Mouse (Mus musculus) midbrain, embryonic 15.5 days (tissue): ENCODE results near the gene Neurl4. TPM values are rescaled to one million over a fixed set of nuclear protein-coding genes. Genes with fewer than 3 reads are reported as not detected.
A peak's percentile ranks its signal among the peaks of the same experiment; 100 is the strongest.
"Not testable (repeated sequence)": the region's sequence is repeated elsewhere in the genome, so short reads cannot be mapped to it uniquely, and the experiment has no call there.

Experiments
- ATAC-seq: fragments of 200-750 bp; cut with Nextera tagmentation; replicated peaks from 2 replicates; pipeline ENCODE4 v1.8.0; 2017; ENCODE audit warnings: moderate TSS enrichment
- H3K27ac ChIP-seq: fragments of 300-500 bp; sonication (generic); 2 replicates; pipeline ENCODE4 v1.5.1; 2015; ENCODE audit warnings: mild to moderate bottlenecking, inconsistent platforms
- H3K27me3 ChIP-seq: fragments of 300-500 bp; sonication (generic); replicated peaks from 2 replicates; pipeline ENCODE4 v1.6.1; 2015; ENCODE audit warnings: inconsistent platforms
- H3K36me3 ChIP-seq: fragments of 300-500 bp; sonication (generic); replicated peaks from 2 replicates; pipeline ENCODE4 v1.6.1; 2015; ENCODE audit warnings: inconsistent platforms
- H3K4me1 ChIP-seq: fragments of 300-500 bp; sonication (generic); 2 replicates; pipeline ENCODE4 v1.6.1; 2015; ENCODE audit warnings: inconsistent platforms
- H3K4me2 ChIP-seq: fragments of 300-500 bp; sonication (generic); 2 replicates; pipeline ENCODE4 v1.6.1; 2015; ENCODE audit warnings: inconsistent platforms, mild to moderate bottlenecking, moderate library complexity
- H3K4me3 ChIP-seq: fragments of 300-500 bp; sonication (generic); 2 replicates; pipeline ENCODE4 v1.5.1; 2015; ENCODE audit warnings: mild to moderate bottlenecking, inconsistent platforms
- H3K9ac ChIP-seq: fragments of 300-500 bp; sonication (generic); 2 replicates; pipeline ENCODE4 v1.6.1; 2015; ENCODE audit warnings: mild to moderate bottlenecking, inconsistent platforms
- H3K9me3 ChIP-seq: fragments of 300-500 bp; sonication (generic); 2 replicates; pipeline ENCODE4 v1.6.1; 2016; ENCODE audit warnings: inconsistent platforms
- WGBS: fragments of 180-500 bp; shearing (Covaris S2); methylation state at CpG from one replicate; pipeline ENCODE4 v1.1.7; 2015; ENCODE audit warnings: mixed read lengths; 5-methylcytosine and 5-hydroxymethylcytosine counted together
- polyA plus RNA-seq: library from polyadenylated mRNA; unstranded; fragments of >200 nt; fragmentation: Nextera tagmentation; extraction: Ambion mirVana; gene quantifications from 2 replicates; pipeline ENCODE4 v1.2.1, GENCODE M21; 2015

Gene Neurl4
- polyA plus RNA-seq: 23.2 and 24.2 TPM in 2 replicates

- WGBS: under 1% methylated on average over 38 of the region's 38 CpGs
- H3K27me3 ChIP-seq: no peaks in the 10 kb centered on the region
- H3K9me3 ChIP-seq: no peaks in the 10 kb centered on the region
- H3K4me2 ChIP-seq: peak within 1 kb of the TSS; percentile 86
- peaks cover 34% of the 10 kb centered on the region for H3K4me1 ChIP-seq
- peaks cover 15% of the 10 kb centered on the region for H3K36me3 ChIP-seq
- peak within 1 kb of the TSS; percentile 92 for H3K4me3 ChIP-seq
- H3K27ac ChIP-seq: peak within 1 kb of the TSS; percentile 93
- peak; percentile 96 for ATAC-seq
- peak within 1 kb of the TSS; percentile 84 for H3K9ac ChIP-seq
These were observed at the start of gene Neurl4, which contains the start of gene 2810408A11Rik for GRCm38 (mm10) chr11:69900471-69901405. Gene Neurl4 (plus strand): TSS chr11:69901072. Gene 2810408A11Rik (minus strand): TSS chr11:69900987.

GRCm38 (mm10) chr11:69853994-69854393 is 46.9 kb upstream of the Neurl4 start:
- Histone ChIP-seq H3K4me3 (no peak overlapping the region), H3K4me1 (peaks cover 4% of the 10 kb centered on the region; the same call in 1 of the 2 replicates), H3K4me2 (no peak overlapping the region), H3K9ac (no peak overlapping the region), H3K27ac (no peak overlapping the region), H3K9me3 (no peaks in the 10 kb centered on the region), H3K27me3 (peaks cover 8% of the 10 kb centered on the region; the same call in 1 of the 2 replicates), H3K36me3 (peaks cover 13% of the 10 kb centered on the region; the same call in 1 of the 2 replicates)
- no peak for ATAC-seq
- 71% methylated on average over 7 of the region's 7 CpGs for WGBS

- Histone ChIP-seq H3K27ac (no peak overlapping the region), H3K4me3 (no peak overlapping the region), H3K27me3 (peaks cover 12% of the 10 kb centered on the region; the same call in 1 of the 2 replicates), H3K9me3 (no peaks in the 10 kb centered on the region), H3K4me2 (no peak overlapping the region), H3K9ac (no peak overlapping the region), H3K36me3 (peaks cover 13% of the 10 kb centered on the region; the same call in 1 of the 2 replicates), H3K4me1 (peaks cover 4% of the 10 kb centered on the region; the same call in 1 of the 2 replicates)
- no peak for ATAC-seq
- WGBS: 88% methylated on average over 10 of the region's 10 CpGs
These were observed 46.2 kb upstream of the Neurl4 start for GRCm38 (mm10) chr11:69854680-69855079.

GRCm38 (mm10) chr11:69855347-69855746 is 45.5 kb upstream of the Neurl4 start:
- H3K27me3 ChIP-seq: peaks cover 12% of the 10 kb centered on the region; the same call in 1 of the 2 replicates
- H3K4me3 ChIP-seq: no peak overlapping the region
- H3K9me3 ChIP-seq: no peaks in the 10 kb centered on the region
- H3K4me2 ChIP-seq: no peak overlapping the region
- H3K36me3 ChIP-seq: peaks cover 12% of the 10 kb centered on the region; the same call in 1 of the 2 replicates
- H3K27ac ChIP-seq: no peak overlapping the region
- no peak overlapping the region for H3K9ac ChIP-seq
- 15% methylated on average over 16 of the region's 16 CpGs for WGBS
- peaks cover 3% of the 10 kb centered on the region; the same call in 1 of the 2 replicates for H3K4me1 ChIP-seq
- ATAC-seq: no peak

- H3K9ac ChIP-seq: no peak within 1 kb of the TSS
- H3K4me1 ChIP-seq: no peaks in the 10 kb centered on the region; the same call in 1 of the 2 replicates
- no peak for ATAC-seq
- no peak within 1 kb of the TSS for H3K4me2 ChIP-seq
- H3K27me3 ChIP-seq: peaks cover 12% of the 10 kb centered on the region; the same call in 1 of the 2 replicates
- no peak within 1 kb of the TSS for H3K27ac ChIP-seq
- no peak within 1 kb of the TSS for H3K4me3 ChIP-seq
- H3K9me3 ChIP-seq: no peaks in the 10 kb centered on the region
- no peaks in the 10 kb centered on the region for H3K36me3 ChIP-seq
- WGBS: 22% methylated on average over 30 of the region's 30 CpGs
These were observed 42.5 kb upstream of the Neurl4 start, which contains the start of gene Tnk1 for GRCm38 (mm10) chr11:69858113-69858998. Gene Tnk1 (minus strand): TSS chr11:69858730.

- not testable (repeated sequence) for H3K9ac ChIP-seq, H3K27me3 ChIP-seq, H3K4me3 ChIP-seq, H3K9me3 ChIP-seq, H3K4me1 ChIP-seq, H3K4me2 ChIP-seq, ATAC-seq, H3K36me3 ChIP-seq, H3K27ac ChIP-seq
- 87% methylated on average over 3 of the region's 3 CpGs for WGBS
These were observed 37.1 kb upstream of the Neurl4 start for GRCm38 (mm10) chr11:69863729-69864128.

- H3K36me3 ChIP-seq: no peaks in the 10 kb centered on the region
- 53% methylated on average over 8 of the region's 8 CpGs for WGBS
- peaks cover 2% of the 10 kb centered on the region; the same call in 1 of the 2 replicates for H3K27me3 ChIP-seq
- no peak for ATAC-seq
- H3K9ac ChIP-seq: no peak overlapping the region
- H3K9me3 ChIP-seq: no peaks in the 10 kb centered on the region
- no peak overlapping the region for H3K4me2 ChIP-seq
- H3K27ac ChIP-seq: no peak overlapping the region
- no peaks in the 10 kb centered on the region for H3K4me1 ChIP-seq
- H3K4me3 ChIP-seq: no peak overlapping the region
These were observed 36.6 kb upstream of the Neurl4 start for GRCm38 (mm10) chr11:69864138-69864860.

- Histone ChIP-seq H3K27me3 (no peaks in the 10 kb centered on the region), H3K9me3 (no peaks in the 10 kb centered on the region), H3K27ac (no peak overlapping the region), H3K36me3 (no peaks in the 10 kb centered on the region), H3K9ac (no peak overlapping the region), H3K4me1 (no peaks in the 10 kb centered on the region), H3K4me2 (no peak overlapping the region), H3K4me3 (no peak overlapping the region)
- no peak for ATAC-seq
- WGBS: 76% methylated on average over 9 of the region's 9 CpGs
These were observed 35.3 kb upstream of the Neurl4 start for GRCm38 (mm10) chr11:69865561-69865960.

- 74% methylated on average over 9 of the region's 9 CpGs for WGBS
- H3K4me3 ChIP-seq: no peak overlapping the region
- ATAC-seq: no peak
These were observed 33.5 kb upstream of the Neurl4 start for GRCm38 (mm10) chr11:69867335-69867734.

GRCm38 (mm10) chr11:69870289-69871069 is 30.4 kb upstream of the Neurl4 start:
- Histone ChIP-seq H3K9me3 (no peaks in the 10 kb centered on the region), H3K4me3 (no peak overlapping the region), H3K27me3 (no peaks in the 10 kb centered on the region), H3K4me2 (no peak overlapping the region), H3K9ac (no peak overlapping the region), H3K36me3 (no peaks in the 10 kb centered on the region), H3K4me1 (no peaks in the 10 kb centered on the region), H3K27ac (no peak overlapping the region)
- no peak for ATAC-seq
- 99% methylated on average over 2 of the region's 2 CpGs for WGBS

More at GRCm38 (mm10) chr11:69867335-69867734, 33.5 kb upstream of the Neurl4 start:
- Histone ChIP-seq H3K27me3 (no peaks in the 10 kb centered on the region), H3K9me3 (no peaks in the 10 kb centered on the region), H3K9ac (no peak overlapping the region), H3K4me1 (no peaks in the 10 kb centered on the region), H3K4me2 (no peak overlapping the region), H3K27ac (no peak overlapping the region), H3K36me3 (no peaks in the 10 kb centered on the region)

GRCm38 (mm10) chr11:69871822-69872221 is 29.1 kb upstream of the Neurl4 start:
- WGBS: 90% methylated on average over 7 of the region's 7 CpGs
- no peak for ATAC-seq
- no peak overlapping the region for H3K4me2 ChIP-seq

More at GRCm38 (mm10) chr11:69871822-69872221, 29.1 kb upstream of the Neurl4 start:
- no peaks in the 10 kb centered on the region for H3K36me3 ChIP-seq
- no peaks in the 10 kb centered on the region for H3K9me3 ChIP-seq
- H3K4me3 ChIP-seq: no peak overlapping the region
- no peaks in the 10 kb centered on the region for H3K4me1 ChIP-seq
- no peak overlapping the region for H3K9ac ChIP-seq
- H3K27ac ChIP-seq: no peak overlapping the region
- H3K27me3 ChIP-seq: no peaks in the 10 kb centered on the region
